Mouse (Mus musculus): Measurements from ENCODE around the gene Catsperd.
"Not testable (repeated sequence)": the region's sequence is repeated elsewhere in the genome, so short reads cannot be mapped to it uniquely, and the experiment has no call there.

Gene Catsperd

DNA sequence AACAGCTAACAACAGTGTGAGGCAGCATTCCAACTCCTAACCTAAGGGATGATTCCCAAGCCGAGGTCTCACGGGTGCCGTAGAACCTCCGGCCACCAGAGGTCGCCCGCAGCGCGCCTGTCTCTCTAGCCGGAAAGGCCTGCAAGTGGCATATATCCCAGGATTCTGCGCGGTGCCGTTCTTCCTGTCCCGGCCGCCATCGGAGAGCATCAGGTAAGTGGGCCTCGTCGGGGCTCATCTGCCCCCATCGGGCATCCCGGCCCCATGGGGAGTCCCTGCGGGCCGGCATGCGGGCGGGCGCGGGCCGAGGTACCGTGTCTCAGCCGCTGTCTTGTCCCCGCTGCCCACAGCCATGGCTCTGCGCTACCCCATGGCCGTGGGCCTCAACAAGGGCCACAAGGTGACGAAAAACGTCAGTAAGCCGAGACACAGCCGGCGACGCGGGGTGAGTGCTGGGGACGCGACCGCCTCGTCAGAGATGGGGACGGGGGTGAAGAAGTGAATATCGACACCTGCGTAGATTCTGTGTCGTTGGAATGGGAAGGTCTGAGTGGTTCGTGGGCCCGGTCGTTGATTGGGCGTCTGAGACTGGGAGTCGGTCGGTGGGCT lies 14.6 kb upstream of the Catsperd start, which contains the start of gene Rpl36:
Rpl36 (plus strand) TSS at position 181 of the 609 bp plus-strand sequence.
- DNase-seq: peak; percentile 97

DNA sequence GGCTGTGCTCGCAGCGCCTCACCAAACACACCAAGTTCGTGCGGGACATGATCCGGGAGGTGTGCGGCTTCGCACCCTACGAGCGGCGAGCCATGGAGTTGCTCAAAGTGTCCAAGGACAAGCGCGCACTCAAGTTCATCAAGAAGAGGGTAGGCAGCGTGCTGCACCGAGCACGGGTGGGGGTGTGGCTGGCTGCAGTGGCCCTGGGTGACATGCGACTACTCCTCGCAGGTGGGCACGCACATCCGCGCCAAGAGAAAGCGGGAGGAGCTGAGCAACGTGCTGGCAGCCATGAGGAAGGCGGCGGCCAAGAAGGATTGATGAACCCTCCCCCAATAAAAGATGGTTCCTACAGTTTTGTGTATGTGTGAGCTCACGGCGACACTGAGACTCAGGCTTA lies 14.1 kb upstream of the Catsperd start:
- not testable (repeated sequence) for DNase-seq

DNA sequence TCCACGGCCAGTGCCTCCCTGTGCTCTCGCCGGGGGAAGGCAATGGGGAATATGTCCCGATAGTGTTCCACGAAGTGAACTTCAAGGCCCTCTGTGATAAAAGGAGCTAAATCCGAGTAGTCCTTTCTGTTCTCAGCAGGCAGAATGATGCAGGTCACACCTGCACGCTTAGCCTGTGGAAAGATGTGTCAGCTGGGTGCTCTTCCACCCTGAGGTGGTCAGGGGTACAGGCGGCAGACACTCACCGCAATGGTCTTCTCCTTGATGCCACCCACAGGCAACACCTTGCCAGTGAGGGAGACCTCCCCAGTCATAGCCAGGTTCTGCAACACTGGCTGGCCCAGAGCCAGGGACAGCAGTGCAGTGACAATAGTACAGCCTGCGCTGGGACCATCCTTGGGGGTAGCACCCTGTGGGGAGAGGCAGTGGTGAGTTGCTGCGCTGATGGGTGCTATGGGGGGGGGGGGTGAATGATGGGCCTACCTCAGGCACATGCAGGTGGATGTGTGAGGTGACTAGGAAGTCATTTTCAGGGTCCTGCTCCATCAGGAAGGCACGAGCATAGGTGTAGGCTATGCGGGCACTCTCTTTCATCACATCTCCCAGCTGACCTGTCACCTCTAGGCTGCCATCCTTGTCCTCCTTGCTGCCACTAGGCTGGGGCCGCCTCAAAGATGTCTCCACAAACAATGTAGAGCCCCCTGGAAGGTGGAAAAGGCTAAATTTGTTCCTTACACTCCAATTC lies 13.4 kb upstream of the Catsperd start:
- peak in 1 of 2 experiments; percentile 61 for DNase-seq

DNA sequence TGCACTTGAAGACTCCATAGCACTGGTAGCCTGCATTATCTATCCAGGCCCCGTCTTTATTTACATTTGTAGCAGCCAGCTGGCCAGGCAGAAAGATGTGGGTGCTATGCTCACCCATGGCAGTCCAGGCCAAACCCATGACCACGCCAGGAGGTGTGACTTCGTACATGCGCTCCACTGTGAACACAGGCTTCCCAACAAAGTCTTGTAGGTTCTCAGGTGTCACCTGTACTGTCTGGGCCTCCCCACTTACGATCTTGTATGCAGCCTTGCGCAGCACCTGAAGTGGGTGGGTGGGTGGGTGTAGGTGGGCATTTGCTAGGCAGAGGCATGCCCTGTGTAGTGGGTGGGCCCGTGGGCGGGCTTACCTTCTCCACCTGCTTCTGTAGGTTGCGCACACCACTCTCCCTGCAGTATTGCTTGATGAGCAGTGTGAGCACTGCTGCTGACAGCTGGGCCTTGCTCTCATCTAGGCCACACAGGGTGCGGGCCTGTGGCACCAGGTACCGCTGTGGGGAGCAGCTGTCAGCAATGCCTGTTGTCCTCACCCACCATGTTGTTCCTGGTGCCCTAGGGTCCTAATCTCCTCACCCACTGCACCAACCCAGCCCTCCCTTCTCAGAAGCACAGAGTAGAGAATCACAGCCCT lies 12.7 kb upstream of the Catsperd start:
- no peak for DNase-seq

DNA sequence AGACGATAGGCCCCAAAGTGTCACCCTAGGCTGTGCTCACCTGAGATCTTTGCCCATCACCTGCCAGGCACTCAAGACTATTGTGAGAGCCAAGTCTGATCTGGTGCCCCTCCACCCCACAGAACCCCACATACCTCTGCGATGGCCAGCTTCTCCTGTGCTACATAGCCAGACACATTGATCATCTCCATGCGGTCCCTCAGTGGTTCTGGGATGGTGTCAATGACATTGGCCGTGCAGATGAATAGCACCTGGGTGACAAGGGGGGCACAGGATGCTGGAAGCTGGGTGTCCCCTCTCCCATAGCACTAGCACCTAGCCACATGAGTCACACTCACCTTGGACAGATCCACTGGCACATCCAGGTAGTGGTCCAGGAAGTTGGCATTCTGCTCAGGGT lies 12.2 kb upstream of the Catsperd start:
- no peak for DNase-seq

DNA sequence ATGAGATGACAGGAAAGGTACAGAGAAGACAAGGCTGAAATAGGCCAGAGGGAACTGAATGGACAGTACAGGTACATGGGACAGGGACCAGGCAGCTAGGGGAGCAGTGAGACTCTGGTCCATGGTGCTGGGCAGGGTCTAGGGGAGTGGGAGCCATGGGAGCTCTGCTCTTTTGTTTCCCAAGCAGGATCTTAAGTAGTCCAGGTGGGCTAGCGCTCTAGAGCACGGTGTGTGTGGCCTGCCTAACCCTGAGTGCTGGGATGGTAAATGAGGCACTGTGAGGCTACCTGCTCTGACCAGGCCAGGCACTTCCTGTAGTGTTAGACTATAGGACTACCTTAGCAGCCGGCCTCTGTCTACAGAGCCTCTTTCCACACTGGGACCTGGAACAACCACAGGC lies 11.2 kb upstream of the Catsperd start:
- DNase-seq: no peak

DNA sequence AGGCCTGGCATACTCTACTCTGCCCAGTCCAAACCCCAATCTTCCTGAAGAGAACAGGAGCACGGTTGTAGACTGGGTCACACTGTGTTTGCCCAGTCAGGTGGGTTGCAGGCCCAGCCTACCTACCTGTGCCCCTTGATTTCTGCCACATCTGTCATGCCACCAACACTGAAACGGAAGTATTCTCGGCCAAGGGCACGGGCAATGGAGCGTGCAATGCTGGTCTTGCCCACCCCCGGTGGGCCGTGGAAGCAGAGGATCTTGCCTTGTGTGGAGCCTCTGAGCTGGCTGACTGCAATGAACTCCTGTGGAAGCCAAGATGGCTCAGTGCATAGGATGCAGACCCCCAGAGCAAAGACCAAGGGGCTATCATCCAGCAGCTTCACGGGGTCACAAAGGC lies 10.3 kb upstream of the Catsperd start:
- no peak for DNase-seq

DNA sequence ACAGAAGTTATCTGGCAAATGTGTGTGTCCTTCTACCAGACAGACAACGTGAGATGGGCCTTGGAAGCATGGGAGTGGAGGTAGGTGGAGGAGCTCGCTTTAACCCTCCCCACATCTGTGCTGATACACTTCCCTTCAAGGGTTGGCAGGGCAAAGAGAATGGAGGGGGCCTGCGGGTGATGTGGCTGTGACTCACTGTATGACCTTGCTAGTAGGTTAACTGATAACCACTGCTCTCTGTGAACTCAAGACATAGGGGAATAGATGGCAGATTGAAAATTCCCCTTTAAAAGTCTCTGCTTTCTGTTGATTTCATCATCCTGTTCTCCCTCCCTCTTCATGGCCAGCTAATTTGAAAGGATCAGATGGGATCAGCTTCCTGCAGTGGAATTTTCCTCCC lies 2.4 kb upstream of the Catsperd start:
- no peak for DNase-seq

DNA sequence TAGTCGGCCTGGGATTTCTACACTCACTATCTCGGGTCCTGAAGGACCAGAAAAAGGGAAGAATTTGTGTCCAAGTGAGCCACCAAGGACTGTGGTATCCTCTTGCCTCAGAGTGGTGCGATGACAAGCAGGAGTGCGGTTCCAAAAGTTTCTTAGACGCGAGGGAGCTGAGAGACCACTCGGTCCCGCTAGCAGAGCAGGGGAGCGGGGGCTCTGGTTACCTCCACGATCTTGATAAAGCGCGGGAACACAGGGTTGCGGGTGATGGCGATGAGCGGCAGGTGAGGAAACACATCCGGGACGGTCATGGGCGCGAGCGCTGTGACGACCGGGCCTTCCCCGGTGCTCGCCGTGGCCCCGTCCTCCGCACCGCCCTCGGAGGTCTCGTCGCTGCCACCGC lies 1.7 kb upstream of the Catsperd start:
- DNase-seq: no peak

DNA sequence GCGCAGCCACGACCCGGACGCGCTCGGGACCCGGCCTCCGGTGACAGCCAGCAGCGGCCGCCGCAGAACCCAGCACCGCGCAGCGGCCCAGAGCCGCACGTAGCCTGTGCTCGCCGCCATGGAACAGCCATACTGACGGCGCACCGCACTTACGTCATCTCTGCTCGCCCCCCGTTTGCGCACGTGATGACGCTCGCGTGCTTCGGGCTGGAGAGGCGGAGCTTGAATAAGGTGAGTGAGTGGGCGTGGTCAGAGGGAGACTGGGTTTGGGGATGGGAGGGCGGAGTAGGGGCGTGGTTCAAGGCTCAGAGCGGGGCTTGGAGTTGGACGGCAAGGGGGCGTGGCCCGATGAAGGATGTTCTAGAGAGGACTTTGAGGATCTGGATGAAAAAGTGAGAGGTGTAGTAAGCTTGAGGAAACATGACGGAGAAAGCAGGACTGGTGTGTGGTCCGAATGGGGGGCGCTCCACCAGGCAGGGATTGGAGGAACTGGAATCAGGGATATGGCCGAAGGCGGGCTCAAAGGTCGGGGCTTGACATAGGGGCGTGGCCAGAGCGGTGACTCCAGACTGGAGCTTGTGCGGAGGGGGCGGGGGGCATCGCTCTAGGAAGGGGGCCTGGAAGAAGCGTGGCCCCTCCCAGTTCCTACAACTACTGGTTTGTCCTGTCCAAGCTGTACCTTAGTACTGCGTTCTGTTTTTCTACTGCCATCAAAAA lies 1.0 kb upstream of the Catsperd start, which contains the start of gene Lonp1:
Lonp1 (minus strand) TSS at position 134 of the 717 bp plus-strand sequence.
- DNase-seq: peak; percentile 99

DNA sequence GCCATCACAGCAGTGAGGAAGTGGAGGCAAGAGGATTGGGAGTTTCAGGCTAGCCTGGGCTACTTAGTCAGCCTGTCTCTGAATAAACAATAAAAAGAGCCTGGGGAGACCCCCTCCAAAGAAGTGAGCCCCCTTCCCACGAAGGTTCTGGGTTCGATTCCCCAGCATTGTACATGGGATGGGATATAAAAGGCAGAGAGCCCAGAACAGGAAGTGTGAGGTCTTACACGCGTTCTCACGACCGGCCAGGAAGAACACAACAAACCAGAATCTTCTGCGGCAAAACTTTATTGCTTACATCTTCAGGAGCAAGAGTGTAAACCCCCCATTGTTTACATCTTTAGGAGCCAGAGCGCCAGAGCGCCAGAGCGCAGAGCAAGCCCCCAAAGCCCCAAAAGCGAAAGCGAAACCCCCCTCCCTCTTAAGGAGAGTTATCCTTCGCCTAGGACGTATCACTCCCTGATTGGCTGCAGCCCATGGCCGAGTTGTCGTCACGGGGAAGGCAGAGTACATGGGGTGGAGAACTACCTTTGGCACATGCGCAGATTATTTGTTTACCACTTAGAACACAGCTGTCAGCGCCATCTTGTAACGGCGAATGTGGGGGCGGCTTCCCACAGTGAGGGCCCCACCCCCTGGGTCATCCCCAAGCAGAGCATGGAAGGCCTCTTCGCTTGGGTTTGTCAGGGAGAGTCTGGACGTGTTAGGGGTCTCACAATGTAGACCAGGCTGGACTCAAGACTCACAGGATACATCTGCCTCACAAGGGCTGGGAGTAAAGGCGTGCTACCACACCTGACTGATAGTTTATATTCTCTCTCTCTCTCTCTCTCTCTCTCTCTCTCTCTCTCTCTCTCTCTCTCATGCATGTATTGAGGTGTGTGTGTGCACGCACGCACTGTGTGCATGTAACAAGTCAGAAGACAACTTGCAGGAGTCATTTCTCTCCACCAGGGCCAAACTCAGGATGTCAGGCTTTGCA lies 2.1 kb downstream of the Catsperd start:
- not testable (repeated sequence) for DNase-seq

DNA sequence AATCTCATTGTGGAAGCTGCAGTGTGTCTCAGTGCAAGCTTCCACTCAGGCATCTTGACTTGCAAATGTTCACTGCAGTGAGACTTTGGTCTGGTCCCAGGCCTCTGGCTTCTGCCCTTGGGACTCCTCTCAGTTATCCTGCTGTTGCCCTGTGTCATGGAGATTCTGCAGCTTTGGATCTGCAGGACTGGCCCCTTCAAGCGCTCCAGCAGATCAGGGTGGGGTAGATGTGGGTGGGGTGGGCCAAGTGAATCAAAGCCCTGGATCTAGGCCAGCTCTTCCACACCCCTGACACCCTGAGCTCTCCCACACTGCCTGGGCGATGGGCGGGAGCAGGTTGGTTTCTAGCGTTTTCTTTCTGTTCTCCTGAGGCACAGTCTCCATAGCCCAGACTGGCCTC lies 3.9 kb downstream of the Catsperd start:
- no peak for DNase-seq

DNA sequence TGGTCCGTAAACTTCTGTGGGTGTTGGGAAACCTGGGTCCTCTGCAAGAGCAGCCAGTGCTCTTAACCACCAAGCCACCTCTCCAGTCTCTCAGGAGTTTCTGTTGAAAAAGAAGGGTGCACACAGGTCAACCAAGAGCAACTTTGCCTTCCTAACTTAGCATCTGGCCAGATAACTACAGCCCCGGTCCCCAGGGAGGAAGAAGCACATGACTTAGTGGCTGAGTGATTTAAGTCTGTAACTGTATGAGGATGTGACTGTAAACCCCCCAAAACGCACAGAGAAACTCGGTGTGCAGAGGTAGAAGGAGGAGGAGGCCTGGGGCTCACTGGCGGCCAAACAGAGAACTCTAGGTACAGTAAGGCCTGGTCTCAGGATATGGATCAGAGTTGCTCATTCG lies 6.1 kb downstream of the Catsperd start:
- DNase-seq: no peak

DNA sequence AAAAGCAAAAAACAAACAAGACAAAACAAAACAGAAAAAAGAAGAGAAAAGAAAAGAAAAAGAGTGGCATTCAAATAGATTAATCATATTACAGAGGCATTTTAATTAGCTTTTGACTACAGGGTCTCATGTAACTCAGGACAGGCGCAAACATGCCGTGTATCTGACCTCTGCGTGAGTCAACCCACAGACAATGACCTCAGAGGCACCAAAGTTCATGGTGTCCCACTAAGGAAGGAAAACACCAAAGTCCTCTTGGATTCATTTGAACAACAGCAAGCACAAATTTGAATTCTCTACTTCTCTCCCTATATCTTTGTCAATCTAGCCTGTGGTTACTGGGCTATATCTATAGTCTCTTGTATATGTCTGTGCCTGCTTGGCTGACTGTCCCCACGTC lies 15.3 kb downstream of the Catsperd start:
- no peak for DNase-seq

DNA sequence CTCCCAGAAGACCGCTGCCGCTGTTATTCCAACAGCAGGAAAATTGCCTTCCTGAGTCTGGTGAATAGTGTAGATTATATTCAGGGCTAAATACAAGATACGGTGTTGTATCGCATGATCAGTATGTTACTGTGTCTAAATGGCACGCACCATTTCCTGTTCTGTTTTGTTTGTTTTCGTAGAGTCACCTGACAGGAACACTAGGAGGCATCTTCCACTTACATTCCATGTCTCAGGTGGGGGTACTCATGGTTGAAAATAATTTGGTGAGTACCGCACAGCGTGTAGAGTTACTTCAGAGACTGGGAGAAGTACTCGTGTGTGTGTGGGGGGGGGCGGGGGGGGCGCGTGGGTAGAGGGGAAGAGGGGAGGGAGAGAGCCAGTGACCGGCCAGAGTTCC lies 19.6 kb downstream of the Catsperd start:
- DNase-seq: no peak

DNA sequence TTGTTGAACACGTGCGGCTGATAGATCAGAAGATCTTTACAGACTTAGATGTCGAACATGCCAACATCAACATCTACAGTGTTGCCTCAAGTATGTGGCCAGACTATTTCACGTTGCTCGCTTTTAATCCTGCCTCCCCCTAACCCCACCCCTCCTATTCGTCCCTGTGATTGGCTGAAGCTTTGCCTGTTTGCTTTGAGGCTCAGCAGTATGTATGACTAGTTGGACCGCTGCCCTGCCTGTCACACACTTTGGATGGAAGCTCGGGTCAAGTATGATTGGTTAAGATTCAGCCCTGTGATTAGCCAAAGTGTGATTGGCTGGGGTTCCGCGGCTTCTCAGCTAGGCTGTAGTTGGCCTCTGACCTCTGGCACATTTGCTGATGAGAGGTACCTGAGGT lies 23.9 kb downstream of the Catsperd start:
- peak; percentile 53 to 80 for DNase-seq

DNA sequence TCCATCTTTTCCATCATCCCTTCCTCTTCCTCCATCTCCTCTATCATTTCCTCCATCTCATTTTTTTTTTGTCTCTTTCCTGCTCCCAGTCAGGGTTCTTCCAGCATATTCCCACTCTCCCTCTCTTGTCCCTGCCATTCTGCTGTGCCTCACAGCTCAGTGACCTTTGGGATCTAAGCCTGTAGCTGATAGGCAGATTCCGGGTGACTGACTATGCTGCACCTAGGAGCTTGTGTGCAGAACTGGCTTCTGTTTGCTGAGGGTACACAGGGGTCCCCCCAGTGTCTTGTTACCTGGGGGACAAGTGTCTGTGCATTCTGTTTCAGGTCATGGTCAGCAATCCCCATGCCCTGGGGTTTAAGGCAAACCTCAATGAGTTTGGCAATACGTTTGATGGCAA lies 26.8 kb downstream of the Catsperd start:
- DNase-seq: no peak

DNA sequence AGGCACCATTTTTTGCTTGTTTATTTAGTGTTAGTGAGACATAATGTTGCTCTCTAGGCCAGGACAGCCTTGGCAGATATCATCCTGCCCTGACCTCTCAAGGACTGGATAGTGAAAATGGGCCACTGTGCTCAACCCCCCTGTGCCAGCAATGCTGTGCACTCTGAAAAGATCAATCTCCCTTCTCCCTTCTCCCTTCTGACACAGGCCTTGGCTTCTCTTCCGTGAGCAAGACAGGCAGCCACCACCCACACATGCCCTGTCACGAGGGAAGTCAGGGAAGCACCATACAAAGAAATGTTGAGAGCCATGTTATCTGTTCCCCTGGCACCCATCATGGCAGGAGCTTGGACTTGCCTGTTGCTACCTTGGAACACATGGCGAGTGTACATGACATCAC lies 27.4 kb downstream of the Catsperd start:
- no peak for DNase-seq

DNA sequence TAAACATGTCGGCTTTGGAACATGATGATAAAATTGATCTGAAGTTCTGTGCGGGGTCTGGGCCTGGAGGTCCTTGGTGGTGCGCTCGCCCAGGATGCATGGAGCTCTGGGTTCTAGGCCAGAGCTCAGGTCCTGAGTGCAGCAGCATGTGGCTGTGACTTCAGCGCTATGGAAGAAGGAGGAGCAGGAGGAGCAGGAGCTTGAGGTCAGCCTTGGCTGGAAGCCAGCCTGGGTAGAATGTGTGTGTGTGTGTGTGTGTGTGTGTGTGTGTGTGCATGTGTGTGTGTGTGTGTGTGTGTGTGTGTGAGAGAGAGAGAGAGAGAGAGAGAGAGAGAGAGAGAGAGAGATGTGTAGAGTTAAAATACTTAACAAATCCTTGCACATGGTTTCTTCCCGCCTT lies 28.2 kb downstream of the Catsperd start:
- no peak for DNase-seq

DNA sequence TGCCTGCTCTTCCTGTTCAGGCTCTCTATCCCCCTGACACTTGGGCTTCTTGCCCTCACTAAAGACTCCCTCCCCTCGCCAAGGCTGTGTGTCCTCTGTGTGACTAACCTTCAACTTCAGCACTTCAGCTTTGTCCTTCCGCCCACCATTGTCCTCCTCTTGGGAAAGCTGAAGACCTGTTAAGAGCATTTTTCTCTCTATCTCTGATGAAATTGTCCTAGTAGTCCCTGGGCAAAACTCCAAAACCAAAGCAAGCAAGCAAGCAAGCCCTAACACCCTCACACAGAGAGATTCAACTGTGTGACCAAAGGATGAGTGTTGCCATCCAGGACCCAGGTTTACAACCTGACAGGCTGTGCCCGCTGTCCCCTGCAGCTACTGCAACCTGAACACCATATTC lies 35.7 kb downstream of the Catsperd start:
- no peak for DNase-seq

DNA sequence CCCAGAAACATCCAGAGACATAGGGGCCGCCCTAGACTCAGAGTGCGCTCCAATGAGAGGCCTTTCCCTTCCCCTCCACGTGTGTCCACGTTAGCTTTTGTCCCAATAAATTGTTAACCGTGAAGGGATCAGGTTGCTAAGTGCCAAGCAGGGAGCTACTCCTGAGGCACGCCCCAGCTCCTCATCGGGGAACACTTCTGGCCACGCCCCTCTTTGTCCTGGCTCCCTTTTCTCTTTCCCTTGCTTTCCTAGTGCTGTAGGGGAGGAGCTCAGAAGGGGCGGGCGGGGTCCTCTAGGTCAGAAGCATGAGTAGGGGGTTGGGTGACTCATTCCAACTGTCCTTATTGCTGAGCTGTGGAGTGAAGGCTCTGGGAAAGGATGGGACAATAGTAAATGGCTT lies 36.4 kb downstream of the Catsperd start:
- no peak for DNase-seq

DNA sequence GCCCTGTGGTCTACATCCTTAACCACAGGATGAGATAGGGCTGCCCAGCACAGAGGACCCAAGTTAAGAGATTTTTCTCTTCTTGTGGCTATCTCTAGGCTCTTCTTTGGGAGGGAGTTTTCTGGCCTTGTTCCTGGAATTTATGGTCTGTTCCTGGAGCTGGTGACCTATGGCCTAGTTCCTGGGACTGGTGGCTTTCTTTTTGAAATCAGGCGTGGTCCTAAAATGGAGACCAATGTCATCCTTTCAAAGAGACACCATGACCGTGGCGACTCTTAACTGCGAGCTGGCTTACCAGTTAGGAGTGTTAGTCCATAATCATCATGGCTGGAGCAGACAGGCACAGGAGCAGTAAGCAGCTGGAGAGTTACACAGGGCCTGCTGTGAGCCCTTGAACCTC lies 38.4 kb downstream of the Catsperd start:
- DNase-seq: no peak

Data from kidney, postnatal 25 days (tissue).